Mouse (Mus musculus) cerebellum, adult 11 months (tissue): ENCODE results near the gene Kifc5b.
"Not testable (repeated sequence)": the region's sequence is repeated elsewhere in the genome, so short reads cannot be mapped to it uniquely, and the experiment has no call there.

ENCODE experiments used
- DNase-seq: peaks from one replicate; pipeline ENCODE4 v3.0.0; 2022

Kifc5b gene

GRCm38 (mm10) chr17:26972703-26973574, 56.0 kb downstream of the Kifc5b start, which contains the start of gene Zbtb9:
Gene Zbtb9 (plus strand): TSS chr17:26973167.
- DNase-seq = peak; percentile 93

GRCm38 (mm10) chr17:26974547-26974946, 57.7 kb downstream of the Kifc5b start:
- no peak for DNase-seq

- no peak for DNase-seq
Measured at GRCm38 (mm10) chr17:26975415-26975814, 58.5 kb downstream of the Kifc5b start.

- not testable (repeated sequence) for DNase-seq
Measured at GRCm38 (mm10) chr17:26977354-26977753, 60.5 kb downstream of the Kifc5b start.

- no peak for DNase-seq
Measured at GRCm38 (mm10) chr17:26979426-26979825, 62.5 kb downstream of the Kifc5b start.

GRCm38 (mm10) chr17:26981050-26981449, 64.2 kb downstream of the Kifc5b start:
- DNase-seq = no peak
